Mouse (Mus musculus): ENCODE measurements around the gene Smurf1.

Smurf1 gene

DNA sequence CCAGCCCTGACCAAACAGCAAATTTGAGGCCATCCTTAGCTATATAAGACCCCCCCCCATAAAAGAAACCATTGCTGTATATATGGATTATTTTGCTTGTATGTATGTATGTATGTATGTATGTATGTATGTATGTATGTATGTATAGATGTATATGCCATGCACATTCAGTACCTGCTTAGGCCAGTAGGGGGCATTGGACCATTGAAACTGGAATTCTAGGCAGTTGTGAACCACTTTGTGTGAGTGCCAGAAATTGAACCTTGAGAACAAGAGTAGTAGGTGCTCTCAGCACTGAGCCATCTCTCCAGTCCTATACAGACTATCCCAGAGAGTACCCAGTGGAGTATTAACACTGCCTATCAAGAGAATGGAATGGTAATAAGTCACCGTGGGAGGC, 93.9 kb downstream of the Smurf1 start:
- in situ Hi-C loops (cut with MboI, MseI), result no loop called here

DNA sequence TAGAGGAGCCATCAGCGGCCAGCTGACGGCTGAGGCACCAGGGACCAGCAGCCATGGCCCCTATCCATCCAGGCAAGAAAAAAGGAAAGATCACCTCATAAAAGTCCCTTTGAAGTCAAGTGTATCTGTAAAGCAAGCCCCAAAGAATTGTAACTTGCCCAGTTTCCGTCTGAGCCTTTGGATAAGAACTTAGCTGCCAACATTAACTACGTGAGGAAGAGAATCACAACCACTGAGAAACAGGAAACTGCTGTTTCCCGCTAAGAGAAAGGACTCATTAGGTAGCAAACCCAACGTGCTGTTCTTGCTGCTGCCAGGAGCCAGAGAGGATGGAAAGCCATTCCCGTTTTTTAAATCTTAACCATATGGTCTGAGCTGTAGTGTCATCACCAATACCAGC, 94.9 kb downstream of the Smurf1 start:
- in situ Hi-C loops (cut with MboI, MseI), result no loop called here

- in situ Hi-C loops (cut with MboI, MseI), result no loop called here
These were observed 96.2 kb downstream of the Smurf1 start for GRCm38 (mm10) chr5:144869466-144869865.

DNA sequence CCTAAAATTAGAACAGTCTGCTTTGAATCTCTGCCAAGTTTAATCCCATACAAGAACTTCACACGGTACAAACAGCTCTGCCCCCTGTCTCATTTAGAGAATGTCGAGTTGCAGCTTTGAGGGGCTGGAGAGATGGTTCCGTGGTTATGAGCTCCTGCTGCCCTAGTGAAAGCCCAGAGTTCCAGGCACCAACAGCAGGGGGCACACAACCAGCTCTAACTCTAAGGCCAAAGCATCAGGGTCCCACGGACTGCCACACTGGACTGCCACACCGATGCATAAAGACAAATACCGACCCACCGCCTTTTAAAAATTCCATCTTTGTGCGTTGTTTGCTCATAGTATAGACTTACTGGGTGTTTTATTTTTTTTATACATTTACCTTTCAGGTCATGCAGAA, 98.7 kb downstream of the Smurf1 start:
- in situ Hi-C loops (cut with MboI, MseI), result no loop called here

- in situ Hi-C loops (cut with MboI, MseI), result no loop called here
These were observed 104.7 kb downstream of the Smurf1 start for GRCm38 (mm10) chr5:144860913-144861312.

DNA sequence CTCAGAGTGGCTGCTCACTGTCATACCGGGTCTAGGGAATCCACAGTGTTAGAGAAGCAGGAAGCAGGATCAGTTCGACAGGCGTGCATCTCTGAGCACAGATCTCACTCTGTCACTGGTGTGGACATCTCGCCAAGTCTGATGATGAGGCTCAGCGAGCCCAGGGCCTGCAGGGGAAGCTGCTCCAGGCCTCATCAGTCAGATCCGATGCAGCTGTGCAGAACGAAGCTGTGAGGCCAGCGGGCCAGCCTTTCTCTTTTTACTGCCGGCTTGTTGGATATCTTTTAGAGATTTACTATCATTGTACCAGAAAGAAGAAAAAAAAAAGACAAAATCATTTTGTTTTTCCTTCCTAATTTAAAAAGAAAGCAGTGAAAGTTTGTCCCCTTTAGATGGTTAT, 106.4 kb downstream of the Smurf1 start:
- in situ Hi-C loops (cut with MboI, MseI), result no loop called here

- in situ Hi-C loops (cut with MboI, MseI), result no loop called here
These were observed 107.1 kb downstream of the Smurf1 start for GRCm38 (mm10) chr5:144858527-144858926.

DNA sequence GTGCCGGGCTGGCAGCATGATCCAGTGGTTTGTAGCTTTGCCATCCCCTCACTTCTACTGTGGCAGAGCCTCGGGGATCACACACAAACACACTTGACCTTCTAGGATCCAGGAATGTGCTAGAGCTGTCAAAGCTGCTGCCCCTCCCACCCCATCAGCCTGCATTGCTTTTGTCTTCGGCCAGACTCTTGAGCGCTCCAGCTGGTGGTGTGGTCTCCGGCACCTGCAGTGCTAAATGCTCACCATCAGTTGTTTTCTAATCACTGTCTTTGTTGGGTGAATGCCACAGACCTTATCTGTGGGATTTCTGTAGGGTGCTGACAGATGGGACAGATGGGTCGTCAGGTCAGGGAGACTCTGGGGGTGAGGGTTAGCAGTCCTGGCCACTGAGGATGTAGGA, 109.7 kb downstream of the Smurf1 start:
- in situ Hi-C loops (cut with MboI, MseI), result no loop called here

- in situ Hi-C loops (cut with MboI, MseI), result no loop called here
These were observed 111.7 kb downstream of the Smurf1 start for GRCm38 (mm10) chr5:144853931-144854330.

DNA sequence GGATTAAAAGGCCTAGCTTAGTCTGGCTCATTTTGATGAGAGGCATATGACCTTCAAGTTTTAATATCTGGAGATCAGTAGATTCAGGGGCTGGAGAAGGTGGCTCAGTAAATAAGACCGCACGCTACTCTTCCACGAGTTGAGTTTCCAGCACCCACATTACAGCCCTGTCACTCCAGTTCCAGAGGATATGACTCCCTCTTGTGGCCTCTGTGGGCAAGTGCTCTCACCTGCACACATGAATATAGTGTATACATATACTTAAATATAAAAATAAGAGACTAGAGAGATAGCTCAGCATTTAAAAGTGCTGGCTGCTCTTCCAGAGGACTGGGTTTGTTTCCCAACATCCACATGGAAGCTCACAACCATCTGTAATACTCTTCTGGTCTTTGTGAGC, 113.8 kb downstream of the Smurf1 start:
- in situ Hi-C loops (cut with MboI, MseI), result no loop called here

DNA sequence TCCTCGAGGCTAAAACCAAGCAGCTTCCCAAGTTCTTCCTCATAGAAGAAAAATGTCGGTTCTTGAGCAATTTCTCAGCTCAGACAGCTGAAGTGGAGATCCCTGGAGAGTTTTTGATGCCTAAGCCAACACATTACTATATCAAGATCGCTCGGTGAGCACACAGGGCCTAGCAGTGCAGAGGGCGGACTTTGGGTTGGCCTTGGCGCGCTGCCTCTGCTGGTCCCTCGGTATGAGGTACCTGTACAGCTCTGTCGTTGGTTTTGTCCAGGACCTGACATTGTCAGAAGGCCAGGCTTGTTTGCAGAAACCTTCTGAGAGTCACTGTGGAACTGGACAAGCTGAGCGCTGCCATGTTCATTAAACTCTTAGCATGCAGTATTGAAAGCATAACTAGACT, 115.7 kb downstream of the Smurf1 start:
- in situ Hi-C loops (cut with MboI, MseI), result no loop called here

DNA sequence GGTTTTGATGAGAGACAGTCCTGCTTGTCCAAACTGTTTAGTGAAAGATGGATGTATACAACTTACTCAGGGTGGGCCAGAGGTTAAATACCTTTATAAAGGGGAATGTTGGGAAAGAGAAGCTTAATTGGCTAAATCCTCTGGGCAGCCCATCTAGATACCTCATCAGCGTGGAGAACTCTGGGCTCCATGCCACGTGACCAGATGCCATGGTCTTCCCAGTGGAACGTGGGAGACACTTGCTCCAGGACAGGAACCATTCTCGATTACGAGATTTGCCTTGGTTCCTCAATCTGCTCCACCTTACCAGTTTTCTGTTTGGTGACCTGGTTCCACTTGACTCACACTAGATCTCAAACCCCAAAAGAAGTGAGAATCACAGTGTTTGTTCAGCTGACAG, 116.9 kb downstream of the Smurf1 start:
- in situ Hi-C loops (cut with MboI, MseI), result no loop called here

DNA sequence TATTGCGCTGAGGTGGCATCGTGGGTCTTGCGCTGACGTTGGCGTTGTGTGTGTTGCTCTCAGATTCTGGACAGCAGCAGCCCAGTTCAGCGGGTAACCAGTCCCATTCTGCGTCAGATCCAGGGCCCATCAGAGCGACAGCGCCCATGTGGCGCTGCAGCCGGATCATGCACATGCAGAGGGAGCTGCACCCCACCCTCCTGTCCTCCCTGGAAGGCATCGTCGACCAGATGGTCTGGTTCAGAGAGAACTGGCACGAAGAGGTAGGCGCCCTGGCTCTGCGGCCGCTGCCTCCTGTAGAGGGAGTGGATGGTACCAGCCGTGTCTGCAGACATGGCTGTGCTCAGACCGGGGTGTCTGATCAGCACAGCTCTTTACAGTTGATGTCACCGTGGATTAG, 120.3 kb downstream of the Smurf1 start:
- in situ Hi-C loops (cut with MboI, MseI), result no loop called here

- in situ Hi-C loops (cut with MboI, MseI), result no loop called here
These were observed 129.5 kb downstream of the Smurf1 start for GRCm38 (mm10) chr5:144836100-144836499.

GRCm38 (mm10) chr5:144831840-144832469, 133.7 kb downstream of the Smurf1 start:
- in situ Hi-C loops (cut with MboI, MseI), result no loop called here

GRCm38 (mm10) chr5:144829631-144830030, 136.0 kb downstream of the Smurf1 start:
- in situ Hi-C loops (cut with MboI, MseI), result no loop called here

DNA sequence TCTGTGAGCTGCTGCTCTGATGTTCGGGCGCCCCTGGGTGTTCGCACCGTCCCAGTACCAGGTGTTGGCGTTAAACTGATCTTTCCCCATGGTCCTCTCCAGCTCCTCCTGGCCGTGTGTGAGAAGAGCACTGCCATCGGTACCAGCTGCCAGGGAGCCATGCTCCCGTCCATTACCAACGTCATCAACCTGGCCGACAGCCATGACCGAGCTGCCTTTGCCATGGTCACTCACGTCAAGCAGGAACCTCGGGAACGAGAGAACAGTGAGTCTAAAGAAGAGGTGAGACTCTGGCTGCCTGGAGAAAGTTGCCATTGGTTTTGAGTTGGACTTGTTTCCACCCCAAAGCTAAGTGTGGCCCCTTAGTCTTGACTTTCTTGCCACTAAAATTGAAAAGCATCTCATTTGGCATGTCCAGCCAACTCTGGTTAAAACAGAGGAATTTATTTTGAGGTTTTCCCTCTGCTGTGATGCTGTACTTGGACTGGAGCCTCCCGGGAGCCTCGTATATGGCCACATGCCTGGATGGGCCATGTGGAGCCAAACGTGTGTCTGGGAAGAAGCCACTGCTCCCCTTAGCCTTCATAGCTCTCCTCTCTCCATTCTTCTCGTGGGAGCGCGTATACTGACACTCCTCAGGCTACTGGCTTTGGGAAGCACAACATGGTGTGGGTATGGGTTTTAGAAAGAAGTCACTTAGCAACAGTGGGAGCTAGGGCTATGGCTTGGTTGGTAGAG, 137.1 kb downstream of the Smurf1 start:
- in situ Hi-C loops (cut with MboI, MseI), result no loop called here

Measured in T-helper 1 cell (primary cell).